Mouse (Mus musculus) heart, adult 8-10 months (tissue): ENCODE measurements around the gene Ttc39b. TPM values are rescaled to one million over a fixed set of nuclear protein-coding genes. Genes with fewer than 3 reads are reported as not detected.
A peak's percentile ranks its signal among the peaks of the same experiment; 100 is the strongest.

ENCODE experiments used
- DNase-seq: peaks from one replicate; pipeline ENCODE4 v3.0.0; 2022; ENCODE audit warnings: low spot score
- total RNA-seq, 4 experiments: library from RNA; stranded (reverse); gene quantifications; 2 replicates each; pipeline ENCODE4 v1.2.4; 2022

Ttc39b gene
- total RNA-seq, 4 experiments from 2014 or later: 18.5 to 23.7 (median 20.8) TPM

- DNase-seq: no peak
These were observed 137.6 kb downstream of the Ttc39b start for GRCm38 (mm10) chr4:83186448-83186847.

- peak; percentile 25 for DNase-seq
These were observed 140.6 kb downstream of the Ttc39b start for GRCm38 (mm10) chr4:83183288-83183930.

GRCm38 (mm10) chr4:83182178-83183068, 141.6 kb downstream of the Ttc39b start:
- DNase-seq: no peak

GRCm38 (mm10) chr4:83177471-83177870, 146.6 kb downstream of the Ttc39b start:
- DNase-seq: no peak

GRCm38 (mm10) chr4:83174946-83175345, 149.1 kb downstream of the Ttc39b start:
- DNase-seq: no peak

GRCm38 (mm10) chr4:83172278-83172677, 151.8 kb downstream of the Ttc39b start:
- DNase-seq: no peak

- DNase-seq: no peak
These were observed 153.3 kb downstream of the Ttc39b start for GRCm38 (mm10) chr4:83170741-83171140.

Other genes with a start within 250 kb of the Ttc39b start
- gene Snapc3, start 93.5 kb upstream of the Ttc39b start, total RNA-seq: 10 to 100 TPM; 13.0 to 17.1 (median 16.6) TPM
- 10 to 100 TPM; 15.1 to 20.4 (median 17.3) TPM for gene Psip1, start 162.2 kb upstream of the Ttc39b start, total RNA-seq
- gene Ccdc171, start 201.3 kb upstream of the Ttc39b start, total RNA-seq: 1 to 10 TPM in 2 of 4 experiments, under 1 TPM in 2; 0.33 to 1.5 (median 1.0) TPM